Mouse (Mus musculus): ENCODE results near the gene Kcna5. TPM values are rescaled to one million over a fixed set of nuclear protein-coding genes. Genes with fewer than 3 reads are reported as not detected.
A peak's percentile ranks its signal among the peaks of the same experiment; 100 is the strongest.

Gene Kcna5
- polyA plus RNA-seq (2012; rRNA removed) = 1.1 and 1.4 TPM in 2 replicates

DNA sequence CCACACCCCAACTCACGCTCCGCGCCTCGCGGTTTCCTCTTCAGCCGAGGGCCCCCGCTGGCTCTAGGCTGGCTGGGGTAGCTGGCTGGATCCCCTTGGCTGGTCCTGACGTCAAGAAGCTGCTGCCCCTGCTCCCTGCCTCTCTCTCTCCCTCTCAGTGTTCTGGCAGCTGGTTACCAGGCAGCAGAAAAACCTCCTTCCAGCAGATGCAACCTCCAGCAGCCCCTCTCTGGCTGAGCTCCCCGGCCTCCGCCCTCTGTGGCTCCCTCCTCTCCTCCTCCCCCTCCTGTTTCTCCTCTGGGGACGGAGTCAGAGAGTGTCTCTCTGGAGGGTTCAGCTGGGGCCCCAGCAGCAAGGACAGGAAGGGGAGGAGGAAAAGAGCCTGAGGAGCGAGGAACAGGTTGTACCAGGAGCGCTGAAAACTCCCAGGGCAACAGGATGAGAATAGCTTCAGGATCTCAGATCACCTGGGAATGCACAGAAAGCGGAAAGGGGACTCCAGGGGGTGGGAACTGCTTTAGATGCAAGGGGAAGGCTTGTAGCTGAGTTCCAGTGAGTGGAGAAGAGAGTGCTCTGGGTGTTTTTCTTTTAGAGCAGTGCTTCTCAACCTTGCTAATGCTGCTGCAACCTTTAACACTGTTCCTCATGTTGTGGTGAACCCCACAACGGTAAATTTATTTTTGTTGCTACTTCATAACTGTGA lies at the start of gene Kcna5:
TSS of gene Kcna5 (minus strand) at position 205 of the 703 bp plus-strand sequence.
- DNase-seq = no peak
- TF ChIP-seq POLR2A (IDR thresholded peaks at IDR 0.05; ENCODE audit: borderline replicate concordance, extremely low read depth, low read depth, low read length) (no peak), CTCF (IDR thresholded peaks at IDR 0.05; ENCODE audit: insufficient read depth, low read length) (no peak)
- H3K4me3 ChIP-seq (replicated peaks; ENCODE audit: extremely low read depth, low read depth, low read length) = no peak within 1 kb of the TSS
- no peaks in the 10 kb centered on the region for H3K4me1 ChIP-seq (ENCODE audit: control insufficient read depth, insufficient read depth, low read length)
- 6% methylated on average over 15 of the region's 15 CpGs for WGBS

DNA sequence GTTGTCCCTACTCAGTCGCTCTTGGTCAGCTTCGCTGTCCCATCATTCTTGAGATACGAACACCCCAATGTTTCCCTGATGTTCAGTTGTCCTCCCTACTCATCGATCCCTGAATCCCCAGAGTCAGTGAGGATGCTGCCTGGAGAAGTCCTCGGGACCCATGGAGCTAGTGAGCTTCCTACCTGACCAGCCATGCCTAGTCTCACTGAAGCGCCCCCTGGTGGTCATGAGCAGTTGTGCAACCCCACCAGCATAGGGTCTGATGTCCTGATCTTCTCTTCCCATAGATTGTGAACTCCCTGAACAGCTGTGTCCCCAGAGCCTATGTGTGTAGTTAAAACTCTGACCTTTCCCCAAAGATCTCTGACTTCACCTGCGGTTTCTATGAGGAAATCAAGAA lies 47.9 kb upstream of the Kcna5 start:
- Histone ChIP-seq H3K4me3 (replicated peaks; ENCODE audit: extremely low read depth, low read depth, low read length) (no peak overlapping the region), H3K4me1 (ENCODE audit: control insufficient read depth, insufficient read depth, low read length) (no peaks in the 10 kb centered on the region)
- 61% methylated on average over 7 of the region's 7 CpGs for WGBS
- TF ChIP-seq CTCF (IDR thresholded peaks at IDR 0.05; ENCODE audit: insufficient read depth, low read length) = peak; percentile 67
- TF ChIP-seq POLR2A (IDR thresholded peaks at IDR 0.05; ENCODE audit: borderline replicate concordance, extremely low read depth, low read depth, low read length) = no peak
- peak; percentile 16 for DNase-seq

DNA sequence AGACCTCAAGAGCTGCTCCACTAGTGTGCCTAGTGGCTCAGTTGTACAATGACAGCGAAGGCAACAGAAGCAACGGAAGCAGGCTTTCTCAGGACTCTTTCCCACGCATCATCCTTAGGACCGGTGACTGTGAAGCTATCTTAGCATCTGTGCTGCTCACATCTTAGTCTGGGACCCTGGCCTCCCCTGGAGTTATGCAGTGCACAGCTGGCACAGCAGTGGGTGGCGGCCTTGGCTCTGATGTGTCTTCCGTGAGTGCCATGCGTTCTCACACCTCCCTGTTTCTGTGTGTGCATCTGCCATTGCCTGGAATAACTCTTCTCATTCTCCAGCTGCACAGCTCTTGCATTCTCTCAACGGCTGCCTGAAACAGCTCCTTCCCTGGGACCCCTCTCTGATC lies 46.4 kb upstream of the Kcna5 start:
- TF ChIP-seq POLR2A (IDR thresholded peaks at IDR 0.05; ENCODE audit: borderline replicate concordance, extremely low read depth, low read depth, low read length) (no peak), CTCF (IDR thresholded peaks at IDR 0.05; ENCODE audit: insufficient read depth, low read length) (no peak)
- Histone ChIP-seq H3K4me3 (replicated peaks; ENCODE audit: extremely low read depth, low read depth, low read length) (no peak overlapping the region), H3K4me1 (ENCODE audit: control insufficient read depth, insufficient read depth, low read length) (no peaks in the 10 kb centered on the region)
- 73% methylated on average over 8 of the region's 8 CpGs for WGBS
- DNase-seq = no peak

DNA sequence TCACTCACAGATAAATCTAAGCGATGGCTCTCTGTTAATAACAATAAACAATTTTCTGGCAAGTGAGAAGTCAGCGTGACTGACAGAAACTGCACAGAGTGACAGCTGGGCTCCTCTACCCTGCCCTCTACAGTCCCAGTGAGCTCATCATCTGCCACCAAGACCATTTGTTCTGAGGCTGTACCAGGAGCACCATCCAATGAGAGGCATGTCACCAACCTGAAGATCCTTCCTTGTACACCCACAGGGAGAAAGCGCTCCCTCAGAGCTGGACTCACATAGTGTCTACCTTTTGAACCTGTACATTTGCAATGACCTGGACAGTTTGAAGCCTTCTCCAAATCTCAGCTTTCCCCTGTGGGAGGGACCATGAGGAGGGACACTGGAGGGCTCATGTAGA lies 45.4 kb upstream of the Kcna5 start:
- no peak for DNase-seq
- TF ChIP-seq POLR2A (IDR thresholded peaks at IDR 0.05; ENCODE audit: borderline replicate concordance, extremely low read depth, low read depth, low read length) = no peak
- no peak for TF ChIP-seq CTCF (IDR thresholded peaks at IDR 0.05; ENCODE audit: insufficient read depth, low read length)
- WGBS = 70% methylated on average over 3 of the region's 3 CpGs
- Histone ChIP-seq H3K4me3 (replicated peaks; ENCODE audit: extremely low read depth, low read depth, low read length) (no peak overlapping the region), H3K4me1 (ENCODE audit: control insufficient read depth, insufficient read depth, low read length) (no peaks in the 10 kb centered on the region)

DNA sequence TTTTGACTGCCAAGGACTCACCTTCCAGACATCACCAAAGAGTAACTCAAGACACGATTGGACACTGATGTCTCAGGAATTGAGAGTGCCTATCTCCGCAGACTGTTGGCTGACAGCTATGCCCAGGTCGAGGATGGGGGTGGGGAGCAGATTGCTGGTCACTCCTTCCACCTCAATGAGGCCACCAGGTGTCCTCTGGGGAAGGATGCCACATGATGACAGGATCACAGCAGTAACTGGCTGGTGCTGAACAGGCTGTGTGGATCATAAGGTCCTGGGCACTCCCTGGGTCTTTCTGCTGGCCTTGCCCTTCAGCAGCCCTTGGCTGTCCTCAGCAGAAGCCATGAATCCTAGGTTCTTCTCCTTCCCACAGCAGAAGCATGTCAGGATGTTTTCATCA lies 42.2 kb upstream of the Kcna5 start:
- DNase-seq = no peak
- no peak overlapping the region for H3K4me3 ChIP-seq (replicated peaks; ENCODE audit: extremely low read depth, low read depth, low read length)
- H3K4me1 ChIP-seq (ENCODE audit: control insufficient read depth, insufficient read depth, low read length) = no peaks in the 10 kb centered on the region
- WGBS = 74% methylated on average over 3 of the region's 3 CpGs
- TF ChIP-seq POLR2A (IDR thresholded peaks at IDR 0.05; ENCODE audit: borderline replicate concordance, extremely low read depth, low read depth, low read length) (no peak), CTCF (IDR thresholded peaks at IDR 0.05; ENCODE audit: insufficient read depth, low read length) (no peak)

DNA sequence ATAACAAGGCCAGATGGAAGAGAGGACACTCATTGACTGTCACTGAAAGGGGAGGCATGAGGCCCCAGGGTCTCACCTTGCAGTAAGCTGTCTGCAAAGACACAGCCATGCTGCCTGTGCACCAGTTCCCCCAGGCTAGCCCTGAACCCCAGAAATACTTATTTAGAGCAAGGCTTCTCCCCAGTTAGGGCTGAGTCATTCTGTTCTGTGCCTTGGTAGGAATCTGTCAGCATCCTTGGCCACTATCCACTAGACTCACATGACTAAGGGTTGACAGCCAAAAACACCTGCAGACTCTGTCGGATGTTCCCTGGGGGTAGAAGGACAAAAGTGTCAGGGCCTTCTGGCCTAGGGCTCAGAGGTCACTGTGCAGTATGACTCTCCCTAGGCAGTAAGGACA lies 41.4 kb upstream of the Kcna5 start:
- Histone ChIP-seq H3K4me3 (replicated peaks; ENCODE audit: extremely low read depth, low read depth, low read length) (no peak overlapping the region), H3K4me1 (ENCODE audit: control insufficient read depth, insufficient read depth, low read length) (no peaks in the 10 kb centered on the region)
- TF ChIP-seq CTCF (IDR thresholded peaks at IDR 0.05; ENCODE audit: insufficient read depth, low read length) (no peak), POLR2A (IDR thresholded peaks at IDR 0.05; ENCODE audit: borderline replicate concordance, extremely low read depth, low read depth, low read length) (no peak)
- 68% methylated on average over 1 of the region's 1 CpGs for WGBS
- DNase-seq = no peak

DNA sequence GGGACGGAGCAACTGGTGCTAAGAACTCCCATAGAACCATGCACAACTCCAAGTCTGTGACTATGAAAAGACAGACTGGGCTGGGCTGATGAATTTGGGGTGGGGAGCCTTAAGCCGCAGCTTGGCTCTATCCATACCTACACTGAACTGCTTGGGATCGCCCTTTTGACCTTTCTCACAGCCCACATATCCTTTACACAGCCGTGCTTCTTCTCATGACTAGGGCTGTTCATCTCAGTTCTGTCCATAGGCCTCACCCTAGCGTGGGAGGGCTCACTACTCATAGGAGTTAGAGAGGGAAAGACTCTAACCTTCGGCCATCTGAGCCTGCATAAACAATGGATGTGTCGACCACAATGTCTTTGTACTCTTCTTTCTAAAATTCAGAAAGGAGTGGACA lies 39.6 kb upstream of the Kcna5 start:
- no peak overlapping the region for H3K4me3 ChIP-seq (replicated peaks; ENCODE audit: extremely low read depth, low read depth, low read length)
- WGBS = 74% methylated on average over 7 of the region's 7 CpGs
- no peak for DNase-seq
- TF ChIP-seq CTCF (IDR thresholded peaks at IDR 0.05; ENCODE audit: insufficient read depth, low read length) (no peak), POLR2A (IDR thresholded peaks at IDR 0.05; ENCODE audit: borderline replicate concordance, extremely low read depth, low read depth, low read length) (no peak)
- H3K4me1 ChIP-seq (ENCODE audit: control insufficient read depth, insufficient read depth, low read length) = no peaks in the 10 kb centered on the region

DNA sequence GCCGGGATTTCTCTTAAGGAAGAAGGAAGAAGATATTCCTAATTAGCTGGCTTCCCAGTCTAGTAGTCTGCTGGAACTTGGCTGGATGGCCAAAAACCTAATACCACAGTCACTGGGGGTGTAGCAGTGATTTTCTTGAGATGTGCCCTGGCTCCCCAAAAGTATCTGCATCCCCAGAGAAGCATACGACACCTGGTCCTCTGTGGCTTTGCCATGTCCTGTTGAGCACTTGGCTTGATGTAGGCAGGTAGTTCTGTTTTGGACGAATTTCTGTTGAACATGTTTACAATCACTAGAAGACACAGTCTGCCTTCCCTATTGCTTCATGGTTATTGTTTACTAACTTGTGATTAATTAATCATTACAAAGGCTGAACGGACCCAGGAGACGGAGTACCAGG lies 37.8 kb upstream of the Kcna5 start:
- no peaks in the 10 kb centered on the region for H3K4me1 ChIP-seq (ENCODE audit: control insufficient read depth, insufficient read depth, low read length)
- no peak for DNase-seq
- WGBS = 67% methylated on average over 5 of the region's 5 CpGs
- H3K4me3 ChIP-seq (replicated peaks; ENCODE audit: extremely low read depth, low read depth, low read length) = no peak overlapping the region
- TF ChIP-seq CTCF (IDR thresholded peaks at IDR 0.05; ENCODE audit: insufficient read depth, low read length) = no peak
- TF ChIP-seq POLR2A (IDR thresholded peaks at IDR 0.05; ENCODE audit: borderline replicate concordance, extremely low read depth, low read depth, low read length) = no peak

DNA sequence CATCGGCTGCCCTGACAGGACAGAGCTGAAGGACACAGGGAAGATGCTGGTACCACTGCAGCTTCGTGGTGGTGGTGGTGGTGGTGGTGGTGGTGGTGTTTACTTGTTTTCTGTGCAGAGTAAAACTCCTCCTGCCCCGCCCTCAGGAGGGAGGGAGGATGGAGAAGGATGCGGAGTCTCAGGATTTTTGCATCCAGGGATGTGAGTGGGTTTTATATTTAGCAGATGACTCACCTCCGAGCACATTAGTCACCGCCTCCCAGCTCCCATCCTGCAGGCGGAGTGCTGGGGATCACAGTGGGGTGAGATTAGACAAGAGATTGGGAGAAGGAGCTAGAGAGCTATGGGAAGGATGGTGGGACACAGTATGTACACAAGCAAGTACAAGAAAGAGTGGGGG lies 34.6 kb upstream of the Kcna5 start:
- Histone ChIP-seq H3K4me3 (replicated peaks; ENCODE audit: extremely low read depth, low read depth, low read length) (no peak overlapping the region), H3K4me1 (ENCODE audit: control insufficient read depth, insufficient read depth, low read length) (no peaks in the 10 kb centered on the region)
- WGBS = 55% methylated on average over 7 of the region's 7 CpGs
- TF ChIP-seq CTCF (IDR thresholded peaks at IDR 0.05; ENCODE audit: insufficient read depth, low read length) (no peak), POLR2A (IDR thresholded peaks at IDR 0.05; ENCODE audit: borderline replicate concordance, extremely low read depth, low read depth, low read length) (no peak)
- DNase-seq = no peak

DNA sequence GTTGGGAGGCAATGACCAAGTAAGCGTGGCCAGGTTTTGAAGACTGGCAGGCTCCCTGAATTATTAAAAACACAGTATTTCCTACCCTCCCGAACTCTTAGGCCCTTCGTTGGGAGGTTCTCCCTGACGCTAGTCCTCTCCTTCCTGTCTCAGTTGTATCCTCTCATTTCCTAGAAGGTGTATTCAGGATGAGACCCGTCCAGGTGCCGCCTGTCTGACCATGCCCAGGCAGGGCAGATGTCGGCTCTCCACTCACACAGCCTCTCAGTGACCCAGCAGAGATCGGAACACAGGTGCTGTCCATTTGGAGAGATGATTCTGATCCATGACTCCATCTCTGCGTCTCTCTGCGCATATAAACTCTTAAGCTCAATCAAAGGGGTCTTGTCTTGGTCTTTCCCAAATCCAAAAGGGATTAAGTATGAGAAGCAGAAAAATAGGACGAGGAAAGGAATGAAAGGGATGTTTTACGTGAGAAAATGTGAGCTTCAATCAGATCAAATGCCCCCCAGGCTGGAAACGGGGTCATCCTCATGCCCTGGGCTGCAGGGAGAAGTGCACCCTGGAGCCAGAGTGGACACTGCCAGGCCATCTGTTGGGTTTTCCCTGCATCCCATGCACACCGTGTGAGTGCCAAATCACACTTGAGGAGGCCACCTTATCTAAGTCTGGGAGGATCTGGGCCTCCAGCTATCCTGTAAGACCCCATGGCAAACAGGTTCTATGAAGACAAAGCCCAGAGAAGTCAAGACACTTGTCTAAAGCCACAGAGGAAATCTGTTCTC lies 33.0 kb upstream of the Kcna5 start:
- DNase-seq = no peak
- 72% methylated on average over 14 of the region's 14 CpGs for WGBS
- no peak for TF ChIP-seq POLR2A (IDR thresholded peaks at IDR 0.05; ENCODE audit: borderline replicate concordance, extremely low read depth, low read depth, low read length)
- no peak for TF ChIP-seq CTCF (IDR thresholded peaks at IDR 0.05; ENCODE audit: insufficient read depth, low read length)
- H3K4me1 ChIP-seq (ENCODE audit: control insufficient read depth, insufficient read depth, low read length) = no peaks in the 10 kb centered on the region
- no peak overlapping the region for H3K4me3 ChIP-seq (replicated peaks; ENCODE audit: extremely low read depth, low read depth, low read length)

Measured in lung, adult 2 months (tissue).